Mouse (Mus musculus): ENCODE measurements around the gene Tanc2. TPM values are rescaled to one million over a fixed set of nuclear protein-coding genes. Genes with fewer than 3 reads are reported as not detected.

The Tanc2 gene
- total RNA-seq, 2 experiments from 2014 or later = 238 to 244 TPM

GRCm38 (mm10) chr11:105792501-105792900, 202.7 kb downstream of the Tanc2 start:
- no peak for DNase-seq (ENCODE audit: low spot score in 2 of 2)
- intact Hi-C loops (cut with DNase I) = no loop called here

DNA sequence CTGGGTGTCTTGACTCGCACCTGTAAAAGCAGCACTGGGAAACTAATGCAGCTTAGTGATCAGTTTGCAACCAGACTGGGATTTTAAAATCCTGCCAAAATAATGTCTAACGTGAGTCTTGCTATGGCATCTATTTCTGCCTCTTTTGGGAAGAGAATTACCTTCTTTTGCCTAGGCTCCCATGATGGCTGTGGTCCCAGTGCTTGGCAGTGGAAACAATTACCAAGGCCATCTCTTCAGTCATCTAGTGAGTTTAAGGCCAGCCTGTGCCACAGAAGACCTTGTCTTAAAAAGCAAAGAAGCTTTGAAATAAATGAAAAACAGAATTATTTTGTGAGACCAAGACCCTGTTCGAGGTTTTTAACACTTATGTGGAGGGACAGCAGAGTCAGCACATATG, 213.9 kb downstream of the Tanc2 start:
- DNase-seq (ENCODE audit: low spot score in 2 of 2) = no peak
- intact Hi-C loops (cut with DNase I) = no loop called here

DNA sequence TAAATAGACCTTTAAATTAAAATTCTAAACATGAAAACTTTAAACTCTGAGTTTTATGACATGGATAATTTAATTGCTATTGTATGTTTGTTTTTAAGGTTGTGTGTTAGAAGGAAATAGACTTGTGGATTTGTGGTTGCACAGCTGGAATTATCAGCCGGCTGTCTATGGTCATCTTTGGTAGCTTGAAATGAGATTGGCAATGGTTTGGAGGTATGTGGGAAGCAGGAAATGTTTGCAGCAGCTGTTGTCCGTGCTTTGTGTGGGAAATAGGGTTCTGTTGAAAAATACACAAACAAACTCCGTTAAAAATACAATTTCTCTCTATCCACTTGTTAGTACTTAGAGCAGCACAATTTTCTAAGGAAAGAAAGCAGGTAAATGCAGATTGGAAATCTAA, 215.0 kb downstream of the Tanc2 start:
- no peak for DNase-seq (ENCODE audit: low spot score in 2 of 2)
- intact Hi-C loops (cut with DNase I) = no loop called here

DNA sequence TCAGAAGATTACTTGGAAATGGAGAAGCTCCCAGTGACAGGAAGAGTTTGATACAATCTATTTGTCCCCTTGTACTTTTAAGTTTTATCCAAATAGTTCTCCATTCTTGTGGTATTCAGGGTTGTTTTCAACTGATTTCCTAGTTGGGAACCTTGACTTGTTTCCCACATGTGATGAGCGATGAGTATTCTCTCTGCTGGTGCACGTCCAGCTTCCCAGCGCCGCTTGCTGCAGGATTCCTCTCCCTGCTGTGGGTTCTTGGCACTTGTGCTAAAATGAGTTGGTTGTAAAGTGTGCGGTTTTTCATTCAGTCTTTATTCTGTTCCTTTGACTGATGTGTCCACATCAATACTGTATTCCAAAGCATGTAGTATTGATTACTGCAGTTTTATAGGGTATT, 217.3 kb downstream of the Tanc2 start:
- intact Hi-C loops (cut with DNase I) = no loop called here
- no peak for DNase-seq (ENCODE audit: low spot score in 2 of 2)

DNA sequence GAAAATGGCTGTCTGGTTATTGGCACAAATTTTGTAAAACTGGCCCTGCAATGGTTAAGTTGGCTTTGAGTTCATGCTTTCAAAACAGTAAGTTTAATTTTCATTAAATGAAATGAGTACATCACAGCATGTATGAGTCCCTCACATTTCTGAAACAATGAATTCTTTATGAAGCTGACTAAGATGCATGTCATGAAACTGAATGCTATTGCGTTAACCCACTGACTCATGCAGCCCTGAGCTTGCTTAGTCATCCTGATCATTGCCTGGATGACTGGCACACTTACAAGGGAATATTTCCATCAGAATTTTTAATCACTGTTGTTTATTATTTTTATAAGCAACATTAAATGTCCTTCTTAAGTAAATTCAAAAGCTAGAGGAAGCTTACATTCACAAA, 233.5 kb downstream of the Tanc2 start:
- no peak for DNase-seq (ENCODE audit: low spot score in 2 of 2)
- intact Hi-C loops (cut with DNase I) = no loop called here

- DNase-seq (ENCODE audit: low spot score in 2 of 2) = no peak
- intact Hi-C loops (cut with DNase I) = no loop called here
Observed at GRCm38 (mm10) chr11:105823759-105824158, 234.0 kb downstream of the Tanc2 start.

DNA sequence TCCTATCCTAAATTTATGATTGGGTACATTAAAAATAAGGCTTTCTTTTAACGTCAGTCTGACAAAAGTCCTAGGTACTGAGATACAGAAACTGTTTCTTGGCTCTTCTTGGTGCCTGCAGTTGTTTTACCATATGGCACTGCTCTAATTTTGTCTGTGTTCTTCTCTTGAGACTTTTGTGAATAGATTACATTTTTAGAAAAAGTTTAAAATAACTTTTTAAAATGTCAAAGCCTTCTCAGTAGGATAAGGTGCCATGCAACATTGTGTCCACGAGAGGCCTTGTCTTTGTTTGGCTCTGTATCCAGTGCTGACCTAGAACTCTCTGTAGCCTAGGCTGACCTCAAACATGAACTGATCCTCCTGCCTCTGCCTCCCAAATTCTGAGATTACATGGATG, 238.4 kb downstream of the Tanc2 start:
- peak; percentile 44 to 57 for DNase-seq (ENCODE audit: low spot score in 2 of 2)
- intact Hi-C loops (cut with DNase I) = no loop called here

GRCm38 (mm10) chr11:105835209-105835608, 245.4 kb downstream of the Tanc2 start:
- intact Hi-C loops (cut with DNase I) = loop anchor here (10.0 kb wide), 1 partner anchor 470 kb away; no protein-coding TSS in a partner anchor
- DNase-seq (ENCODE audit: low spot score in 2 of 2) = no peak

DNA sequence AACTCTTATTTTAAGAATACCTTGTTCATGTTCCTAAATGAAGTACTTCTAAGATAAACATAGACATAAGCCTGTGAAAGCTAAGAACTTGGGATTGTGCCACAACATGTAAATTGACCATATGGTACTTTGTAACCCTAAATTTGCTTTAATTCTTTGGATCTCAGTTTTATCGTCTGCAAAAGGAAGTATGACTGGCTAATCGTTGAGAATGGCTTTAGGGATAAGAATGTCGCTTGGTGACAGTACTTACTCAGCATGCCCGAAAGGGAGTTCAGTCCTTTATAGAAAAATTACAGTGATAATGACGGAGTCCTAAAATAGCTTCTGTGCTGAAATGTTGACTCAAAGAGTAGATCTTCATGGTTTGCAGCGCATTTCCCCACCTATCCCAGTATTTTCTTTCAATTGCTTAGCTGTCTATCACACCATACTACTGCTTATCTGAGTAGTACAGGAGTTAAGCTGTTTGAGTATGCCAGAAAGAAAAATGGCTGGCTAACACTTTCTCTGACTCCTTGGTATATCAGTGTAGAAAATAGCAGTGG, 246.6 kb downstream of the Tanc2 start:
- intact Hi-C loops (cut with DNase I) = loop anchor here (10.0 kb wide), 1 partner anchor 472 kb away; no protein-coding TSS in a partner anchor
- DNase-seq (ENCODE audit: low spot score in 2 of 2) = peak in 1 of 2 experiments; percentile 24

- DNase-seq (ENCODE audit: low spot score in 2 of 2) = peak in 1 of 2 experiments; percentile 23
- intact Hi-C loops (cut with DNase I) = loop anchor here (10.0 kb wide), 1 partner anchor 473 kb away; no protein-coding TSS in a partner anchor
Observed at GRCm38 (mm10) chr11:105837962-105838361, 248.2 kb downstream of the Tanc2 start.

GRCm38 (mm10) chr11:105845901-105846300, 256.1 kb downstream of the Tanc2 start:
- intact Hi-C loops (cut with DNase I) = no loop called here
- no peak for DNase-seq (ENCODE audit: low spot score in 2 of 2)

- peak; percentile 22 to 34 for DNase-seq (ENCODE audit: low spot score in 2 of 2)
- intact Hi-C loops (cut with DNase I) = no loop called here
Observed at GRCm38 (mm10) chr11:105855504-105855903, 265.7 kb downstream of the Tanc2 start.

DNA sequence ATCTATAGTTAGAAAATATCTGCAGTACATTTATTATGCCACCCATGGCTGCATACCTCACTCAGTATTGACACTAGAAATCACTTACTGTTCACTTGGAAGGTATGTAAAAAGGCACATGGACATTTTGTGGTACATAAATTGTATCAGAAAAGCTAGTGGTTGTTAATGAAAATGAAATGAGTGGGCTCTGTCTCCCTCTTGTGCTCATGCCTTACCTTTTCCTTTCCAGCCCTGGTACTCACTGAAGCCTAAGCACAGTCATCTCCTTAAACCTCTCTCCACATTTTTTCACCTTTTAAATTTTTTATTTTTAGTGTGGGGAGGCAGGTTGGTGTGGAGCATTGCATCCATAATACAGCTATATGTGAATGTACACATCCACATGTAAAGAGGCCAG, 268.3 kb downstream of the Tanc2 start:
- intact Hi-C loops (cut with DNase I) = no loop called here
- DNase-seq (ENCODE audit: low spot score in 2 of 2) = no peak

DNA sequence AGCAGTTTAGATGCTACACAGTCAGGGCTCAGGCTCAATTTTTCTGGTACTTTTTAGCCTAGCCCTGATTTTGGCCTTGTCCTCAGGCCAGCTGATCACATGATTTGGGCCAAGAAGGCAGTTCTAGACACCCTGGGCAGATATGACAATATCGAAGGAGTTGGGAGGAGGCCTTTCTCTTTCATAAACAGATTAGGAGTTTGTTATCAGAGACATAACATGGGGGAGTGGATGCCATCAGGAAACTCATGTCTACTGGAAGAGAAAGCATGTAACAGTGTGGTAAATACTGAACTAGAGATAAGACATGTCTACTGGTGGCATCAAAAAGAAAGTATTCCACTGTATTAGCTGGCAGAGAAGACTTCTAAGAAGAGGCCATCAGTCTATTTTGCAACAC, 295.8 kb downstream of the Tanc2 start:
- intact Hi-C loops (cut with DNase I) = no loop called here
- DNase-seq (ENCODE audit: low spot score in 2 of 2) = no peak

GRCm38 (mm10) chr11:105887281-105887680, 297.5 kb downstream of the Tanc2 start:
- intact Hi-C loops (cut with DNase I) = no loop called here
- no peak for DNase-seq (ENCODE audit: low spot score in 2 of 2)

GRCm38 (mm10) chr11:105899151-105899550, 309.4 kb downstream of the Tanc2 start:
- no peak for DNase-seq (ENCODE audit: low spot score in 2 of 2)
- intact Hi-C loops (cut with DNase I) = no loop called here

- no peak for DNase-seq (ENCODE audit: low spot score in 2 of 2)
- intact Hi-C loops (cut with DNase I) = no loop called here
Observed at GRCm38 (mm10) chr11:105901501-105901900, 311.7 kb downstream of the Tanc2 start.

GRCm38 (mm10) chr11:105902956-105903355, 313.2 kb downstream of the Tanc2 start:
- intact Hi-C loops (cut with DNase I) = no loop called here

GRCm38 (mm10) chr11:105905529-105906213, 315.9 kb downstream of the Tanc2 start:
- intact Hi-C loops (cut with DNase I) = no loop called here
- DNase-seq (ENCODE audit: low spot score in 2 of 2) = no peak

More at GRCm38 (mm10) chr11:105902956-105903355, 313.2 kb downstream of the Tanc2 start:
- no peak for DNase-seq (ENCODE audit: low spot score in 2 of 2)

DNA sequence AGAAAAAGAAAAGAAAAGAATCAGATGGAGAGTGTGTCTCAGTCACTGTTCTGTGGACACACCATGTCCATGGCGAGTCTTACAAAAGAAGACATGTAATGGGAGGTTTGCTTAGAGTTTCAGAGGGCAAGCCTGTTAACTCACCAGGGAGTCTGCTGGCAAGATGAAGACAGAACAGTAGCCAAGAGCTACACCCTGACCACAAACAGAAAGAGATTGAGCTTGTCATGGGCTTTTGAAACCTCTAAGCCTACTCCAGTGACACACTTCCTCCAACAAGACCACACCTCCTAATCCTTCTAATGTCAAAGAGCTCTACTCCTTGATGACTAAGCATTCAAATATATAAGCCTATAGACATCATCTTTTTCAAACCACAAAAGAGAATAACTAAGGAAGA, 317.6 kb downstream of the Tanc2 start:
- no peak for DNase-seq (ENCODE audit: low spot score in 2 of 2)
- intact Hi-C loops (cut with DNase I) = no loop called here

- no peak for DNase-seq (ENCODE audit: low spot score in 2 of 2)
- intact Hi-C loops (cut with DNase I) = no loop called here
Observed at GRCm38 (mm10) chr11:105908926-105909325, 319.1 kb downstream of the Tanc2 start.

All from left cerebral cortex, postnatal 14 days (tissue).